In the genomic region with DNA sequence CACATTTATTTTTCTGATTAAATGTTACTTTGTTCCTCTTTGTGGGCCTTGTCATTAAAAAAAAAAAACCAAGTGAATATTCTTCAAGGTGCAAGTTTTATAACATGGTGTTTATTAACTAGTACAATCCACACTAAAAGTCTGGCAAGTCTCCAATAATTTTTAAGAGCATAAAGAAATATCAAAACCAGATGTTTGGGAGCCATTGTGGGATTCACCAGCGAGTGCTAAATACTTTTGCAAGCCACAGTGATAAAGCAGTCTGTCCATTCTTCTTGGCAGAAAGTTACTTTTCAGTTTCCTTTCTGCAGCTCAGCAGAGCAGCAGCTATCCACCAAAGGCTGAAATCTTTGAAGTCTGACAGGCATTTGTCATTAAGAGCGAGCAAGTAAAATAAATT, we compare ENCODE assay signal across 13 mouse cellular contexts.
"Had no signal": no experiment of that assay in that cellular context is flagged by ENCODE, and none has a peak within 500 bp of the region (broad histone marks: within the 10 kb centered on the region; RNA-seq: fewer than 3 reads in every experiment).

No protein-coding gene starts in this region.

- ATAC-seq: lung, postnatal 0 days; midbrain, embryonic 16.5 days had no signal

- H3K9ac ChIP-seq: liver, embryonic 14.5 days; neural tube, embryonic 13.5 days had no signal

- H3K27me3 ChIP-seq: neural tube, embryonic 13.5 days had no signal

- H3K4me3 ChIP-seq: left cerebral cortex, adult 2 months; neural tube, embryonic 13.5 days had no signal

- H3K36me3 ChIP-seq: neural tube, embryonic 13.5 days had no signal

- H3K27ac ChIP-seq: left cerebral cortex, adult 2 months; liver, embryonic 14.5 days; neural tube, embryonic 13.5 days had no signal

- DNase-seq: kidney, adult 9 months; kidney, postnatal 10 days; lung, adult 18-20 months; lung, postnatal 4 days; retina, postnatal 1 day; right cerebral cortex, postnatal 14 days; thymus, postnatal 36 days had no signal

- H3K4me2 ChIP-seq: midbrain, embryonic 11.5 days; neural tube, embryonic 13.5 days had no signal

- H3K4me1 ChIP-seq: neural tube, embryonic 13.5 days had no signal

- H3K9me3 ChIP-seq: neural tube, embryonic 13.5 days had no signal
